Mouse (Mus musculus) granulocyte monocyte progenitor cell, adult 5-6 weeks (primary cell): ENCODE measurements around the gene Elmsan1. TPM values are rescaled to one million over a fixed set of nuclear protein-coding genes. Genes with fewer than 3 reads are reported as not detected.

Source experiments
- ATAC-seq: replicated peaks from 2 replicates; pipeline ENCODE4 v1.8.0; 2016; ENCODE audit warnings: mild to moderate bottlenecking, moderate TSS enrichment, inconsistent platforms; ENCODE audit not compliant: poor library complexity, severe bottlenecking
- total RNA-seq, 2 experiments: library from RNA; stranded (forward) in 1 of 2; stranded (reverse) in 1 of 2; fragments of 200-712, 200-1000 nt in 1 of 2; fragments of >200 nt in 1 of 2; fragmentation: Nextera tagmentation in 1 of 2; gene quantifications; 2 replicates each; pipeline ENCODE4 v1.2.3; 2014 to 2017

The Elmsan1 gene
- total RNA-seq, 2 experiments from 2014 or later: 10.1 to 12.7 TPM

DNA sequence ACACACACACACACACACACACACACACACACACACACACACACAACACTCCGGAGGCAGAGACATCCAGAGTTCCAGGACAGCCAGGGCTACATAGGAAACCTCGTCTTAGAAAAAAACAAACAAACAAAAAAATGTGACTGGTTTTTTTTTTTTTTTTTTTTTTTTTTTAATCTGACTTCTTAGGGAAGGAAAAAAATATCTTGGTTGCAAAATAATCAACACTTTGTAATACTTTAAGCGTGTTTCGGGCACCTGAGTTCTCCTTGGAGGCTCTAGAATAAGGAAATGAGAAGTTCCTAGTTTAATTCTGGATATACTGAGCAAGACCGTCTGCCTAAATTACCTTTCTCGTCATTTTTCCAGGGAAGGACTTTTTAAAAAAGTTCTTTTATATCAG, 105.0 kb downstream of the Elmsan1 start:
- no peak for ATAC-seq

DNA sequence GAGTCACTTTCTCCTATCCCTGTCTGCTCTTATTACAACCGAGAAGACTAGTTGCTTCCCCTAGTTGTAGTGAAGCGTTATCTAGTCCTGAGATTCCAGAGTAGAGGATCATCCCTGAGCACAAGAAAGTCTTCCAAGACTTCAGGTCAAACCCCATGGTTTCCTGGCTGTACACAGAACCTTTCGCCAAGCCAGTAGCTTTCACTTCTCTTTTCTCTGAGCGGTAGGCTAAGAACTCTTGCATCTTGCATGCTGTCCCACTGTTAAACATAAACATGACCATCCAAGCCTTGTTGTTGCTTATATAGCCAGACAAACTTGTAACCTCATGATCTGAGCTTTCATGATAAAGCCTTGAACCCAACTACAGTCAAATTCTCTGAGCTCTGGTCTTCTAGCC, 107.9 kb downstream of the Elmsan1 start:
- ATAC-seq: peak; percentile 41

- ATAC-seq: no peak
These were observed 108.8 kb downstream of the Elmsan1 start for GRCm38 (mm10) chr12:84109924-84110323.

DNA sequence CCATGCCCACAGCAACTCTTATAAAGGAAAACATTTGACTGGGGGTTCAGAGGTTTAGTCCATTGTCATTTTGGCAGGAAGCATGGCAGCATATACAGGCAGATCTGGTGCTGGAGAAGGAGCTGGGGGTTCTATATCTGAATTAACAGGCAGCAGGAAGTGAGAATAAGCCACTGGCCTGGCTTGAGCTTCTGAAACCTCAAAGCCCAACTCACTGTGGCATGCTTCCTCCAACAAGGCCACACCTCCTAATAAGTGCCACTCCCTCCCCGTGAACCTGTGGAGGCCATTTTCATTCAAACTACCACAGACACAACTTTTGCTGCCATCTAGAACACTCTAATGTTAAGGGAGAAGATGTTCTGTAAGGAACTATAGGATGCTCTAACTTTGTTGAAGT, 111.0 kb downstream of the Elmsan1 start:
- ATAC-seq: peak; percentile 72

GRCm38 (mm10) chr12:84107012-84107411, 111.7 kb downstream of the Elmsan1 start:
- ATAC-seq: no peak

DNA sequence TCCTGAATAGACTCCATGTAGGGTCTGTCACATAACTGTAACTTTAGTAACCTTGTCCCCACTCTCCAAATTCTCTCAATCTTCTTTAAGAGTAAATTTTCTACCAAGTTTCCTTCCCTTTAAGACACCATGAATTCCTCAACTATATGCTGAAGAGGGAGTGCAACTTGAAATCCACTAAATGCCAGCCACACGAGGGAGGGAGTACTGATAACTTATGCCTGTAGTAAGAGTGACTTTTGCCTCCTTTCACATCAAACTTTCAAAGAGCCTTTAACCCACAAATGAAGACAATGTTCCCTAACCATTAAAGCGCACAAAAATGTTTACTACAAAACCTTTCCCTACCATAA, 117.2 kb downstream of the Elmsan1 start:
- no peak for ATAC-seq

DNA sequence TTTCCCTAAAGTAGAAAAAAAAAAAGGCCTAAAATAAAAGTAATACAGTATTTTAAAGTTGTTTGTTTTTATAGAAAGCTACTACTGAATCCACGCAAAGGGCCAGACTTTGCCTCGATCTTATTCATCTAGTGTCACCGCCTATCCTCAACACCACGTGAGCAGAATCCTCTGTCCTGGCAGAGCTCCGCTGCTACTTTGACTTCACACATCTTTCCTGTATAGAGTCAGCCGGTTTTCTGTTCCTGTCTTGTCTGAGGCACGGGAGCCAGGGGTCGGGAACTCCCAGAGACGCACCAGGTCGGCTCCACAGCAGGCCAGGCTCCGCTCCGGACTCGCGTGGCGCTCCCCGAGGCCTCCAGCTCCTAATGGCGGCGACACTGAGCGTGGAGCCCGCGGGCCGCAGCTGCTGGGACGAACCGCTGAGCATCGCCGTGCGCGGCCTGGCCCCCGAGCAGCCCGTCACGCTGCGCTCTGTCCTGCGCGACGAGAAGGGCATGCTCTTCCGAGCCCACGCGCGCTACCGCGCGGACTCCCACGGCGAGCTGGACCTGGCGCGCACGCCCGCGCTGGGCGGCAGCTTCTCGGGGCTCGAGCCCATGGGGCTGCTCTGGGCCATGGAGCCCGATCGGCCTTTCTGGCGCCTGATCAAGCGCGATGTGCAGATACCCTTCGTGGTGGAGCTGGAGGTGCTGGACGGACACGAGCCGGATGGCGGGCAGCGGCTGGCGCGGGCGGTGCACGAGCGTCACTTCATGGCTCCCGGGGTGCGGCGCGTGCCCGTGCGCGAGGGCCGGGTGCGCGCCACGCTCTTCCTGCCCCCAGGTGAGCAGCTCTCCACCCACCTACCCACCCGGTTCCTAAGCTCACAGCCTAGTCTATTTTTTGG, 117.8 kb downstream of the Elmsan1 start, which contains the start of gene Acot6:
Acot6 (plus strand) TSS at position 51 of the 889 bp plus-strand sequence.
- peak; percentile 67 for ATAC-seq

GRCm38 (mm10) chr12:84100071-84100470, 118.6 kb downstream of the Elmsan1 start:
- ATAC-seq: no peak

DNA sequence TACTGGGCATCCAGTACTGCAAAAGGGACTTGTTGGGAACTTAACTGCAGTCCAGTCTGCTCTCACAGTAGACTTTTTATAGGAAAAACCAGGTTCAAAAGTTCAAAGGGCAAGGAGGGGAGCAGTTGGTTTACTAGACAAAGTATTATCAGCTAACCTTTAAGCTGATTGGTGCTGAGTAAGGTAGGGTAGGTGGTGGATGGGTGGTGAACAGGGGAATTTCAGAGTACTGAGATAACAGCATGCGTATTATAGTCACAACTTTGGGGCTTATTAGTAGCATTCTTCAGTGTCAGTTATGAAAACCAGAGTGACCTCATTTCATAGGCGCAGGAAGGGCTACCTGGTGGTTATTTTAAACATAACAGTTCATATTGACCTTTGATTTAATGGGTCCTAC, 119.1 kb downstream of the Elmsan1 start:
- no peak for ATAC-seq

Other genes starting within 250 kb of the Elmsan1 start
- not detected in 2 replicates for gene Heatr4, start 234.0 kb downstream of the Elmsan1 start, total RNA-seq (2014; fragmentation: Nextera tagmentation)
- gene Heatr4, start 234.0 kb downstream of the Elmsan1 start, total RNA-seq (2017): not detected in 2 replicates
- 10.1 and 14.0 TPM in 2 replicates for gene Acot2, start 231.0 kb downstream of the Elmsan1 start, total RNA-seq (2014; fragmentation: Nextera tagmentation)
- 11.5 and 12.0 TPM in 2 replicates for gene Acot2, start 231.0 kb downstream of the Elmsan1 start, total RNA-seq (2017)
- 14.7 and 16.2 TPM in 2 replicates for gene Acot1, start 209.4 kb downstream of the Elmsan1 start, total RNA-seq (2014; fragmentation: Nextera tagmentation)
- 9.6 and 12.3 TPM in 2 replicates for gene Acot1, start 209.4 kb downstream of the Elmsan1 start, total RNA-seq (2017)
- 0.13 TPM in 1 of 2 replicates, not detected in the other for gene Acot4, start 180.5 kb downstream of the Elmsan1 start, total RNA-seq (2014; fragmentation: Nextera tagmentation)
- not detected in 2 replicates for gene Acot4, start 180.5 kb downstream of the Elmsan1 start, total RNA-seq (2017)
- gene Gm49366, start 179.9 kb downstream of the Elmsan1 start, total RNA-seq (2014; fragmentation: Nextera tagmentation): not detected in 2 replicates
- gene Gm49366, start 179.9 kb downstream of the Elmsan1 start, total RNA-seq (2017): not detected in 2 replicates
- gene Acot3, start 166.7 kb downstream of the Elmsan1 start, total RNA-seq (2014; fragmentation: Nextera tagmentation): not detected in 2 replicates
- gene Acot3, start 166.7 kb downstream of the Elmsan1 start, total RNA-seq (2017): not detected in 2 replicates
- not detected in 2 replicates for gene Acot5, start 149.6 kb downstream of the Elmsan1 start, total RNA-seq (2014; fragmentation: Nextera tagmentation)
- gene Acot5, start 149.6 kb downstream of the Elmsan1 start, total RNA-seq (2017): not detected in 2 replicates
- 0.68 and 2.2 TPM in 2 replicates for gene Acot6, start 118.2 kb downstream of the Elmsan1 start, total RNA-seq (2014; fragmentation: Nextera tagmentation)
- gene Acot6, start 118.2 kb downstream of the Elmsan1 start, total RNA-seq (2017): 0.22 and 0.31 TPM in 2 replicates
- 1.5 and 4.1 TPM in 2 replicates for gene Dnal1, start 104.5 kb downstream of the Elmsan1 start, total RNA-seq (2014; fragmentation: Nextera tagmentation)
- 0.77 and 0.78 TPM in 2 replicates for gene Dnal1, start 104.5 kb downstream of the Elmsan1 start, total RNA-seq (2017)
- gene Pnma1, start 70.4 kb downstream of the Elmsan1 start, total RNA-seq (2014; fragmentation: Nextera tagmentation): 0.26 and 0.47 TPM in 2 replicates
- gene Pnma1, start 70.4 kb downstream of the Elmsan1 start, total RNA-seq (2017): 0.17 TPM in 1 of 2 replicates, not detected in the other
- gene Ptgr2, start 66.4 kb upstream of the Elmsan1 start, total RNA-seq (2014; fragmentation: Nextera tagmentation): 22.3 and 24.9 TPM in 2 replicates
- 60.8 and 69.0 TPM in 2 replicates for gene Ptgr2, start 66.4 kb upstream of the Elmsan1 start, total RNA-seq (2017)
- 42.8 and 70.5 TPM in 2 replicates for gene Zfp410, start 98.0 kb upstream of the Elmsan1 start, total RNA-seq (2014; fragmentation: Nextera tagmentation)
- 32.1 and 54.0 TPM in 2 replicates for gene Zfp410, start 98.0 kb upstream of the Elmsan1 start, total RNA-seq (2017)
- gene Coq6, start 142.8 kb upstream of the Elmsan1 start, total RNA-seq (2014; fragmentation: Nextera tagmentation): 21.1 and 25.4 TPM in 2 replicates
- 11.0 and 13.8 TPM in 2 replicates for gene Coq6, start 142.8 kb upstream of the Elmsan1 start, total RNA-seq (2017)
- gene Fam161b, start 143.0 kb upstream of the Elmsan1 start, total RNA-seq (2014; fragmentation: Nextera tagmentation): not detected in 2 replicates
- gene Fam161b, start 143.0 kb upstream of the Elmsan1 start, total RNA-seq (2017): 0.10 TPM in 1 of 2 replicates, not detected in the other
- 20.8 and 34.2 TPM in 2 replicates for gene Entpd5, start 190.1 kb upstream of the Elmsan1 start, total RNA-seq (2014; fragmentation: Nextera tagmentation)
- gene Entpd5, start 190.1 kb upstream of the Elmsan1 start, total RNA-seq (2017): 14.0 and 30.8 TPM in 2 replicates
- gene Bbof1, start 190.2 kb upstream of the Elmsan1 start, total RNA-seq (2014; fragmentation: Nextera tagmentation): 3.4 TPM in 1 of 2 replicates, not detected in the other
- 1.8 and 5.4 TPM in 2 replicates for gene Bbof1, start 190.2 kb upstream of the Elmsan1 start, total RNA-seq (2017)
- 26.0 and 28.1 TPM in 2 replicates for gene Rnf113a2, start 198.3 kb upstream of the Elmsan1 start, total RNA-seq (2014; fragmentation: Nextera tagmentation)
- 32.4 and 37.8 TPM in 2 replicates for gene Rnf113a2, start 198.3 kb upstream of the Elmsan1 start, total RNA-seq (2017)
- gene Aldh6a1, start 232.1 kb upstream of the Elmsan1 start, total RNA-seq (2014; fragmentation: Nextera tagmentation): 10.4 and 13.2 TPM in 2 replicates
- gene Aldh6a1, start 232.1 kb upstream of the Elmsan1 start, total RNA-seq (2017): 8.0 and 10.9 TPM in 2 replicates
- gene Lin52, start 232.5 kb upstream of the Elmsan1 start, total RNA-seq (2014; fragmentation: Nextera tagmentation): 13.3 and 19.3 TPM in 2 replicates
- 11.1 and 24.3 TPM in 2 replicates for gene Lin52, start 232.5 kb upstream of the Elmsan1 start, total RNA-seq (2017)